In the genomic region with DNA sequence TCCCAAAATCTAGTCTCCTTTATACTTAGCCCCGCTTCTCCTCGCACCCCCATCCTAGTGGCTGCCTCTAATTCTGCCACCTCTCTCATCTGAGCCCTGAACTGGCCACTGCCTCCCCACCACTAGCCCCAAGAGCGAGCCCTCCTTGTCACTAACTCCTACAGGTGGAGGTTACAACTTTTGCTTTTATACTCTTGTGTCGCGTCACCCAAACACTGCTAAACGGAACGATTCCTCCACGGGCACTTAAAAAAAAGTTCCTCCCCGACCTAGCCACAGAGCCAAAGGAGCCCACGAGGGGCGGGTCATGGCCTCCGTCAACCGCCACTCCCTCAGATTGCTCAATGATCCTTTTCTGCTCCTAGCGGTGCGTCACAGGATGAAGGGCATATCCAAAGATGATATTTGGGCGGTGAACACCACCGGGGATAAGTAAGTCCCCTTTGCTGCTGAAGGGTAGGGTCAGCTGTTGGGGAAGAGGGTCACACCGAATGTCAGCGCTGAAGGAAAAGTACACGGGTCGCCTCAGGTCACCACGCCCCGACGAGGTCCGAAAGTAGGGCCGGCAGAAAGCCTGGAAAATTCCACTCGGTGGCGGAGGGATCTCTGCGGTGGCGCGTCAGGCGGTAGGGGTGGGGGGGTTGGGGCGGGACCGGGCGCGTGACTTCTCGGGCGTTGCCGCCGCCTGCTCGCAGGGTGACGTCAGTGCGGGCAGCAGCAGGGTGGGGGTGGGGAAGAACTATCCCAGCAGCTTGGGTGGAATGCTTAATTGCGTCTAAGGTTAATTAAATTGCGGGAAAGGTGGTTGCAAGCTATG, we compare ENCODE assay signal across 1 mouse cellular context.
TF ChIP-seq lines count a peak whose summit lies in the region.

No protein-coding gene starts in this region.

TF ChIP-seq in C2C12, 6 proteins besides CTCF, POLR2A, EP300 and RAD21:
- TF ChIP-seq MAX (IDR thresholded peaks at IDR 0.05) (peak; percentile 33), FOSL1 (IDR thresholded peaks at IDR 0.05; ENCODE audit: insufficient read depth, low read length, poor library complexity, severe bottlenecking) (no peak), MYOD1 (IDR thresholded peaks at IDR 0.05; ENCODE audit: control insufficient read depth, insufficient read length, low read depth) (peak; percentile 44), USF1 (IDR thresholded peaks at IDR 0.05; ENCODE audit: low read depth) (peak; percentile 39), MYOG (IDR thresholded peaks at IDR 0.05; ENCODE audit: control insufficient read depth, extremely low read depth, insufficient read length) (no peak), CEBPB (IDR thresholded peaks at IDR 0.05; ENCODE audit: low read depth) (peak; percentile 96)
